Mouse (Mus musculus) common myeloid progenitor, adult 5-6 weeks (primary cell): ENCODE measurements around the gene Ss18l2. TPM values are rescaled to one million over a fixed set of nuclear protein-coding genes. Genes with fewer than 3 reads are reported as not detected.

ENCODE experiments used
- ATAC-seq: replicated peaks from 2 replicates; pipeline ENCODE4 v1.8.0; 2016; ENCODE audit warnings: low read depth, mild to moderate bottlenecking, moderate TSS enrichment, inconsistent platforms; ENCODE audit not compliant: poor library complexity, severe bottlenecking
- total RNA-seq: library from RNA; stranded (forward); fragments of 200-1000, 187-1606 nt; gene quantifications from 2 replicates; pipeline ENCODE4 v1.2.3, GENCODE M21; 2017

The Ss18l2 gene
- total RNA-seq, 1 experiment from 2014 or later = 34.8 TPM

DNA sequence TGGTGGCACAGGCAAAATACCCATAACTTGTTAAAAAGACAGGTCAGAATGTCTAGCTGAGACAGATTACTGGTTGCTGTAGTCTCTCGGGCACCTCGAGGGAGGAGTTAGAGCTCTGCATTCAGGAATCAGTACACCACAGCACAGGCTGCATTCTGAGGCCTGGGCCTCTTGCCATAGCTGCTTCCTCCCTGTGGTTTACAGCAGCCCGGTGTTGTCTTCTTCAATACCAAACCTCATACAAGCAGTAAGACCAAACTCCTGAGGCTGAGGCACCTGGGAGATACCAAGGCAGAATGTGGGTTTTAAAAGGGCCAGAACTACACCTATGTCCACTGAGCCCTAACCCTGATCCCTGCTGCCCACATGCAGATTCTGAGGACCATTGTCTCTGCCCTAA lies 47.3 kb downstream of the Ss18l2 start:
- ATAC-seq = peak; percentile 75

GRCm38 (mm10) chr9:121757835-121758814 lies 48.0 kb downstream of the Ss18l2 start:
- 0 out of 2 replicates have a peak, but pooled peaks have one; percentile 5 for ATAC-seq

DNA sequence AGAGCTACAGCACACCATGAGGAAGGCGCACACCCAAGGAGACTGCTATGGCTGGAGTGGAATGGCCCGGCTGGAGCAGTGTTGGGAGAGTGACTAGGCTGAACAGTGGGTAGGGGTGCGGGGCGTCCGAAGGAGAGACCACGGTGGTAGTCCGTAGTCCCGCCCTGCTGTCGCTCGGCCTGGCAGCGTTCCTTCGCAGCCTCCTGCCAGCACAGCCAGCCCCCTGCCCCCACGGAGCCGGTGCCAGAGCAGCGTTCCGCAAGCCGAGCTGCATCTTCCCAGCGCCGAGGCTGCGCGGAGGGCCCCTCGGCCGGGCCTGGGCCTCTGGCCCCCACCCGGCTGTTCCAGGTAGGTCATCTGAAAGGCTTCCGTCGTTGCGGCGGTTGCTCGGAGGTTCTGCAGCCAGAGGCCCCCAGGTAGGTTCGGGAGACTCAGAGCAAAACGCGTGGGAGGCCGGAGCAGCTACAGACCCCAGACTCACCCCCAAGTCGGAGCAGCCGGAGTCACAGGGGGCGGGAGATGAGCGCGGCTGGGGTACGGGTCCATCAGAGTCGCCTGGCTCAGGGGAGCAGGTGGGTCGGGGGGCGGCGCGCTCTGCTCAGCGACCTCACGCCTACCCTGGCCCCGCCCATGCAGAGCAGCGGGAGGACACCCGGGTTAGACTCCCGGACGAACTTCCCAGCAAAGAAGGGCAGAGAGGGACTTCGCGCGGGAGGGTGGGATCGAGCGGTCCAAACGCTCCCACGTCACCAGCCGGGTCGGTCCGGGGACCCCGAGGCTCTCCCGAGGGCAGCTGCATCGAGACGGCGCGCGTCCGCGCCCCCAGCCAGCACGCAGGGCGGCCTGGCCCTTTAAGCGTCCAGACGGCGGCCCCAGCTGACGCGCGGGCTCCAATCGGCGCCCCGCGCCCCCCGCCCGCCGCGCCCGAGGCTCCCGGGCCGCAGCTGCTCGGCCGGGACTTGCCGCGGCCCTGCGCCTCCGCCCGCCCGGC lies 49.3 kb downstream of the Ss18l2 start, which contains the start of gene Zfp651:
Gene Zfp651, plus strand, starts transcription at position 240 of the 991 bp plus-strand sequence.
- ATAC-seq = no peak

GRCm38 (mm10) chr9:121760271-121761090 lies 50.4 kb downstream of the Ss18l2 start:
- ATAC-seq = peak; percentile 15; the same call in 1 of the 2 replicates

DNA sequence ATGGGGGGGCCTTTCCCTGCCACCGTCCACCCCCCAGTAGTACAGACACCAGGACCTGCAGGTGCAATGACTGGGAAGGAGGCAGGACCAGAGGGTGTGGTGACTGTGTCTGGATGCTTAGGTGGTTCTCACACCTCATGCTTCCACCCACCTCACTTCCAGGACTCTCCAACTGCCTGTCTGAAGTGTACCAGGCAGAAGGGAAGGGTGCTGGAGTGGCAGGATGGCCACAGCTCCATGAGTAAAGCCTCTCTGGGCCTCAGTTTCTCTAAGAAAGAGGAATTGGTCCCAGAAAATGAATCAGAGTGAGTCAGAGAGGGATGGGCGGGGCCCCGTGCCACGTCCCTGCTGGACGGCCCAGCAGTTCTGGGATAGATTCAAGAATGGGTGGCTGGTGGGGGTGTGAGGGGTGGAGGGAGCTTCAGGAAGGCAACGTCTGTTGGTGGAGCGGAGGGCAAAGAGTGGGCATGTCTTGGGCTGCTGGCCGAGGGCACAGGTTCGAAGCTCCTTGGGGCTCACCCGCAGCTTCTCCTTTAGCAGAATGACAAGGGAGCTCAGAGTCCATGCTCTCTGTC lies 51.0 kb downstream of the Ss18l2 start:
- no peak for ATAC-seq

- ATAC-seq = no peak
These were observed 51.7 kb downstream of the Ss18l2 start for GRCm38 (mm10) chr9:121761787-121762186.

DNA sequence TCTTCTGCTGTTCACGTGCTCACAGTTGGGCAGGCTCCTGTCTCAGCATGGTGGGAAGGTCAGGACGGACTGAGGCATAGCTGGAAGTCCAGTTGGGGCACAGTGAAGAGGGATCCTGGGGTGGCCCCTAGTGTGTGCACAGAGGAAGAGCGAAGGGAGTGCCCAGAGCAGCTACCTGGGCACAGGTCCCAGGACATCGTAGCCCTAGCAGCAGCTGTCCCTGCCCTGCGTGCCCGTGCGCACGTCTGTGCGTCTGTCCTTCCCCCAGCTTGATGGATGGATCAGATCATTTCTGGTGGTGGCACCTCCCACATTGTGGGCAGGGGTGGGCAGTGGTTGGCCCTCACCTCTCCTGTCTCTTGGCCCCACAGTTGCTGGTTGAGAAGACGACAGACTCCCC lies 52.1 kb downstream of the Ss18l2 start:
- no peak for ATAC-seq

- no peak for ATAC-seq
These were observed 52.6 kb downstream of the Ss18l2 start for GRCm38 (mm10) chr9:121762761-121763160.

Other genes with a start within 250 kb of the Ss18l2 start
- gene Cck, start 214.6 kb upstream of the Ss18l2 start, total RNA-seq = not detected in 2 replicates
- not detected in 2 replicates for gene Lyzl4, start 68.2 kb upstream of the Ss18l2 start, total RNA-seq
- gene Vipr1, start 67.6 kb upstream of the Ss18l2 start, total RNA-seq = 0.14 TPM in 1 of 2 replicates, not detected in the other
- gene Sec22c, start 4.8 kb upstream of the Ss18l2 start, total RNA-seq = 5.5 and 13.3 TPM in 2 replicates
- 100 and 118 TPM in 2 replicates for gene Nktr, start 8.8 kb downstream of the Ss18l2 start, total RNA-seq
- 0.15 and 1.5 TPM in 2 replicates for gene Zfp651, start 49.0 kb downstream of the Ss18l2 start, total RNA-seq
- 0.59 TPM in 1 of 2 replicates, not detected in the other for gene Klhl40, start 67.3 kb downstream of the Ss18l2 start, total RNA-seq
- gene Hhatl, start 82.2 kb downstream of the Ss18l2 start, total RNA-seq = not detected in 2 replicates
- gene Ccdc13, start 129.1 kb downstream of the Ss18l2 start, total RNA-seq = not detected in 2 replicates
- 15.5 and 18.5 TPM in 2 replicates for gene Higd1a, start 148.0 kb downstream of the Ss18l2 start, total RNA-seq
- gene Ackr2, start 188.0 kb downstream of the Ss18l2 start, total RNA-seq = not detected in 2 replicates
- not detected in 2 replicates for gene Cyp8b1, start 206.0 kb downstream of the Ss18l2 start, total RNA-seq
- gene Fam198a, start 240.7 kb downstream of the Ss18l2 start, total RNA-seq = not detected in 2 replicates